Mouse (Mus musculus): Measurements from ENCODE around the gene Mgl2. TPM values are rescaled to one million over a fixed set of nuclear protein-coding genes. Genes with fewer than 3 reads are reported as not detected.

Gene Mgl2
- polyA plus RNA-seq (2016; fragmentation: Nextera tagmentation; extraction: Ambion mirVana), result 0.48 TPM in 1 of 2 replicates, not detected in the other

DNA sequence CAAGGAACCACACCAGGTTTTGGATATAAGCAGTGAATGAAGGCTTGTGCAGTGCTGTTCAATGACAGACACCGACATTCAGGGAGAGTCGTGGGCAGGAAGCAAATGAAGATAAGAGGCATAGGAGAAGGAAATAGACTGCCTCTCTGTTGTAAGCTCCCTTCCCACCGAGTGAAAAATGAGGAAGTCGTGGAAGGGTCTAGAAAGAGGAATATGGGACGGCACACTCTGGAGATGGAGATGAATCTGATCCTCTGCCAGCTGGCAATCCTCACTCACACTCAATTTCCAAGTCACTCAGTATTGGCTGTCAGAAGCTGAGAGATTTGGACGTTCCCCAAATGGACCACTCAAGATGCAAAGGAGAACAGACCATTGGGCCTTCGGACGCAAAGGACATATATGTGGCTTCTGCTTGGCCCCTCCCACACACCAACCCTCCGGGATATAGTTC is at the start of gene Mgl2:
Mgl2 (plus strand) TSS at position 404 of the 454 bp plus-strand sequence.
- H3K27ac ChIP-seq, result no peak within 1 kb of the TSS
- no peak for ATAC-seq (ENCODE audit: low FRiP score, low read depth)
- no peak within 1 kb of the TSS for H3K9ac ChIP-seq
- no peak within 1 kb of the TSS for H3K4me2 ChIP-seq (replicated peaks)
- H3K36me3 ChIP-seq, result no peaks in the 10 kb centered on the region
- H3K9me3 ChIP-seq, result no peaks in the 10 kb centered on the region
- no peak within 1 kb of the TSS for H3K4me3 ChIP-seq
- no peaks in the 10 kb centered on the region for H3K4me1 ChIP-seq
- H3K27me3 ChIP-seq (replicated peaks), result no peaks in the 10 kb centered on the region
- WGBS, result 90% methylated on average over 9 of the region's 9 CpGs

DNA sequence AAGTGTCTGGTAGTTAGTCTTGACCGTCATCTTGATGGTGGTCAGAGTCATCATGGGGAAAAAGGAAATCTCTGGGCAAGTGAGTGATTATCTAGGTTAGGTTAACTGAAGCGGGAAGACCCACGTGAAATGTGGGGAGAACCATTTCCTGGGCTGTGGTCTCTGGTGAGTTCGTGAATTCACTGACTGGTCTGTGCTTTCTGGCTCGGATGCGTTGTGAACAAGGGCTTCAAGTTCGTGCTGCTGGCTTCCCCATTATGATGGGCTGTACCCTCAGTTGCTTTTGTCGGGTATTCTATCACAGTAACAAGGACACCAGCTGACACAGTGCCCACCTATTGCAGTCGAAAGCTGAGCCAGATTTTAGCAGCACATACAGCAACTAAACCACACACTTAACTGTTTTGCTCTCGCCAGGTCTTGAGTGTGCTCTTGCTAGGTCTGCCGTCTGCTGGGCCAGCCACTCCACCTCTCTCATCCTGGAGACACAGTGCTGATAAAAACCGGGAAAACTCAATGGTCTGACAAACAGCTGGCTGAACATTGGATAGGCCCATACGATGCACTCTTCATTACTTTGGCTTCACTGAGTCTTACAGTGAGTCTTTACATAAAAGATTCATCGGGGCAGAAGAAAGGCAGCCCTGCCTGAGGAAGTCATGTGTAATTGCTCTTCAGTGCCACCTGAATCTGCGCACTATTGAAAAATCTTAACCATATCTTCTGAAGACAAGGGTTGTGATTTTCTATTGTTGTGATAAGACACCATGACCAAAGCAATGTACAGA is 49.1 kb upstream of the Mgl2 start:
- H3K4me1 ChIP-seq, result no peaks in the 10 kb centered on the region
- WGBS, result 85% methylated on average over 15 of the region's 15 CpGs
- H3K27me3 ChIP-seq (replicated peaks), result no peaks in the 10 kb centered on the region
- no peak for ATAC-seq (ENCODE audit: low FRiP score, low read depth)
- no peak overlapping the region for H3K9ac ChIP-seq
- H3K27ac ChIP-seq, result no peak overlapping the region
- H3K4me2 ChIP-seq (replicated peaks), result no peak overlapping the region
- no peaks in the 10 kb centered on the region for H3K36me3 ChIP-seq
- no peak overlapping the region for H3K4me3 ChIP-seq
- H3K9me3 ChIP-seq, result no peaks in the 10 kb centered on the region

GRCm38 (mm10) chr11:70084563-70084962 is 45.6 kb upstream of the Mgl2 start:
- WGBS, result 90% methylated on average over 8 of the region's 8 CpGs
- no peaks in the 10 kb centered on the region for H3K27me3 ChIP-seq (replicated peaks)
- ATAC-seq (ENCODE audit: low FRiP score, low read depth), result no peak
- no peaks in the 10 kb centered on the region for H3K4me1 ChIP-seq
- no peak overlapping the region for H3K4me3 ChIP-seq
- H3K9me3 ChIP-seq, result 0 out of 2 replicates have a peak, but pooled peaks cover 4% of the 10 kb centered on the region
- H3K9ac ChIP-seq, result no peak overlapping the region
- H3K27ac ChIP-seq, result no peak overlapping the region
- no peaks in the 10 kb centered on the region for H3K36me3 ChIP-seq
- H3K4me2 ChIP-seq (replicated peaks), result no peak overlapping the region

GRCm38 (mm10) chr11:70091986-70092783 is 37.9 kb upstream of the Mgl2 start, which contains the start of gene Asgr2:
Gene Asgr2 (plus strand): TSS chr11:70092644.
- H3K36me3 ChIP-seq, result no peaks in the 10 kb centered on the region
- H3K9ac ChIP-seq, result no peak within 1 kb of the TSS
- no peaks in the 10 kb centered on the region for H3K27me3 ChIP-seq (replicated peaks)
- no peaks in the 10 kb centered on the region for H3K4me1 ChIP-seq
- no peak within 1 kb of the TSS for H3K4me2 ChIP-seq (replicated peaks)
- H3K27ac ChIP-seq, result no peak within 1 kb of the TSS
- H3K4me3 ChIP-seq, result no peak within 1 kb of the TSS
- no peak for ATAC-seq (ENCODE audit: low FRiP score, low read depth)
- no peaks in the 10 kb centered on the region for H3K9me3 ChIP-seq
- WGBS, result 77% methylated on average over 12 of the region's 12 CpGs

GRCm38 (mm10) chr11:70097396-70097795 is 32.7 kb upstream of the Mgl2 start:
- Histone ChIP-seq H3K9ac (no peak overlapping the region), H3K27me3 (replicated peaks) (no peaks in the 10 kb centered on the region), H3K4me2 (replicated peaks) (no peak overlapping the region), H3K9me3 (no peaks in the 10 kb centered on the region), H3K27ac (no peak overlapping the region), H3K4me3 (no peak overlapping the region), H3K4me1 (0 out of 2 replicates have a peak, but pooled peaks cover 3% of the 10 kb centered on the region), H3K36me3 (no peaks in the 10 kb centered on the region)
- WGBS, result 64% methylated on average over 11 of the region's 11 CpGs
- no peak for ATAC-seq (ENCODE audit: low FRiP score, low read depth)

GRCm38 (mm10) chr11:70099102-70099501 is 31.0 kb upstream of the Mgl2 start:
- H3K9me3 ChIP-seq, result no peaks in the 10 kb centered on the region
- ATAC-seq (ENCODE audit: low FRiP score, low read depth), result no peak
- no peak overlapping the region for H3K9ac ChIP-seq
- 0 out of 2 replicates have a peak, but pooled peaks cover 3% of the 10 kb centered on the region for H3K4me1 ChIP-seq
- WGBS, result 89% methylated on average over 2 of the region's 2 CpGs
- no peaks in the 10 kb centered on the region for H3K27me3 ChIP-seq (replicated peaks)
- H3K27ac ChIP-seq, result no peak overlapping the region
- H3K36me3 ChIP-seq, result no peaks in the 10 kb centered on the region
- no peak overlapping the region for H3K4me2 ChIP-seq (replicated peaks)
- no peak overlapping the region for H3K4me3 ChIP-seq

GRCm38 (mm10) chr11:70099809-70100208 is 30.3 kb upstream of the Mgl2 start:
- WGBS, result 87% methylated on average over 2 of the region's 2 CpGs
- H3K4me1 ChIP-seq, result 0 out of 2 replicates have a peak, but pooled peaks cover 3% of the 10 kb centered on the region

DNA sequence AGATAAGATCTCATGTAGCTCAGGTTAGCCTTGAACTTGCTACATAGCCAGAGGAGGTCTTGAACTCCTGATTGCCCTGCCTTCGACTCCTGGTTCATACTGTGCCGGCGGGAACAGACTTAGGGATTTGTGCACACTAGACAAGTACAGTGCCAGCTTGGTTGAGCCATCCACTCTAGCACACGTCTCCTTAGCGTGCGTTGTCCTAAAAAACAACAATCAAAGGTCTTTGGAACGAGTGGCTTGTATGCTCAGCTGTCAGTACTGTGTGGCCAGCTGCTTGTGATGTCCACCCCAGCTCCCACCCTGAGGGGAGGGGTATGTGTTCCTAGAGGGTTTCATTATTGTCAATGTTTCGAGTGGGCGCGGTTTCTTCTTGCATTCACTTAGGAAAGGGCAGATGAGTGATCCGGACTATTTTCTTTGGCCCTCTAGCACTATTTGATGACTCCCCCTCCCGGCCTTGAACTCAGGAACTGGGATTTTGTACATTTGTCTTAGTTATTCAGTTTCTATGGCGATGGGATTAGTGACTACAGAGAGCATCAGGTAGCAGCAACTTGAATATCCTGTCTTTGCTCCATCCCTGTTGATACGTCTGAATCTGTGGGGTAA is 26.3 kb upstream of the Mgl2 start:
- H3K36me3 ChIP-seq, result no peaks in the 10 kb centered on the region
- WGBS, result 85% methylated on average over 14 of the region's 14 CpGs
- no peak overlapping the region for H3K4me2 ChIP-seq (replicated peaks)

More at GRCm38 (mm10) chr11:70099809-70100208, 30.3 kb upstream of the Mgl2 start:
- no peaks in the 10 kb centered on the region for H3K9me3 ChIP-seq
- no peak overlapping the region for H3K4me3 ChIP-seq
- no peaks in the 10 kb centered on the region for H3K36me3 ChIP-seq
- no peak for ATAC-seq (ENCODE audit: low FRiP score, low read depth)
- no peaks in the 10 kb centered on the region for H3K27me3 ChIP-seq (replicated peaks)
- no peak overlapping the region for H3K27ac ChIP-seq
- H3K9ac ChIP-seq, result no peak overlapping the region
- no peak overlapping the region for H3K4me2 ChIP-seq (replicated peaks)

DNA sequence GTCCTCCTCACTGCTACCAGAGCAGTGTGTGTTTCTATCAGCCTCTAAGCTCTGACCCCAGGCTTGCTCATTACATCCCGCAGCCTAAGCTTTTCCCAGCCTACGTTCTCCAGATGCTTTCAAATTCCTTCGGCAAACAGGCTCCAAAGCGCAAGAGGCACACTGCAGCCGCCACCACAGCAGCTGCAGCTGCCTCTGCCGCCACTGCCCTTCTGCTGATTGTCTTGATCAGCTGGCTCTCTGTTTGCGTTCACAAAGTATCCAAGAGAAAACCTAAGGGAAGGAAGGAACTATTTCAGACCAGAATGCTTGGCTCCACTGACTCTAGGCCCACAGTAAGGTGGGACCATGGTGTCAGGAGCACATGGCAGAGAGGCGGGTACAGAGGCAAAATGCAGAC is 23.0 kb upstream of the Mgl2 start:
- 75% methylated on average over 8 of the region's 8 CpGs for WGBS
- no peak for ATAC-seq (ENCODE audit: low FRiP score, low read depth)
- no peaks in the 10 kb centered on the region for H3K4me1 ChIP-seq

More for the DNA sequence above, 26.3 kb upstream of the Mgl2 start:
- no peak for ATAC-seq (ENCODE audit: low FRiP score, low read depth)
- Histone ChIP-seq H3K27me3 (replicated peaks) (no peaks in the 10 kb centered on the region), H3K4me1 (no peaks in the 10 kb centered on the region), H3K4me3 (no peak overlapping the region), H3K9me3 (no peaks in the 10 kb centered on the region), H3K9ac (no peak overlapping the region), H3K27ac (no peak overlapping the region)

DNA sequence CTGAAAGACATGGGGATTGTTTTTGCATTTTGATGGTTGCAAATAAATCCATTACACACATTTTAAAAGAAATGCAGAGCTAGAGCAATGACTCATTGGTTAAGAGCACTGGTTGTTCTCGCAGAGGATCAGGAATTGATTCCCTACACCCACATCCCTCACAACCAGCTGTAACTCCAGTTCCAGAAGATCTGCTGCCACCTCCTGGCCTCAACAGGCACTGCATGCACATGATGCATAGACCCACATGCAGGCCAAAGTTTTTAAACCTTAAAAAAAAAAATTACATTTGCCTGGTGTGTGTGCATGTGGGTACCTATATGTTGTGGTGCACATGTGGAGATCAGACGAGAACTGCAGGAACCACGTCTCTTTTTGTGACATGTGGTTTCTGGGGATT is 20.0 kb upstream of the Mgl2 start:
- Histone ChIP-seq H3K4me1 (no peaks in the 10 kb centered on the region), H3K27ac (no peak overlapping the region), H3K9ac (no peak overlapping the region), H3K4me2 (replicated peaks) (no peak overlapping the region), H3K9me3 (no peaks in the 10 kb centered on the region), H3K27me3 (replicated peaks) (no peaks in the 10 kb centered on the region), H3K36me3 (no peaks in the 10 kb centered on the region), H3K4me3 (no peak overlapping the region)
- WGBS, result 75% methylated on average over 3 of the region's 3 CpGs
- no peak for ATAC-seq (ENCODE audit: low FRiP score, low read depth)

More for the DNA sequence above, 23.0 kb upstream of the Mgl2 start:
- H3K9me3 ChIP-seq, result no peaks in the 10 kb centered on the region
- no peaks in the 10 kb centered on the region for H3K36me3 ChIP-seq
- H3K4me3 ChIP-seq, result no peak overlapping the region
- no peaks in the 10 kb centered on the region for H3K27me3 ChIP-seq (replicated peaks)
- H3K9ac ChIP-seq, result no peak overlapping the region
- no peak overlapping the region for H3K4me2 ChIP-seq (replicated peaks)
- no peak overlapping the region for H3K27ac ChIP-seq

- peaks cover 3% of the 10 kb centered on the region; the same call in 1 of the 2 replicates for H3K9me3 ChIP-seq
- no peak overlapping the region for H3K27ac ChIP-seq
- no peak overlapping the region for H3K4me2 ChIP-seq (replicated peaks)
- no peaks in the 10 kb centered on the region for H3K36me3 ChIP-seq
- H3K4me1 ChIP-seq, result no peaks in the 10 kb centered on the region
- H3K9ac ChIP-seq, result no peak overlapping the region
- H3K4me3 ChIP-seq, result no peak overlapping the region
- no peak for ATAC-seq (ENCODE audit: low FRiP score, low read depth)
- WGBS, result 70% methylated on average over 4 of the region's 4 CpGs
- no peaks in the 10 kb centered on the region for H3K27me3 ChIP-seq (replicated peaks)
Measured at GRCm38 (mm10) chr11:70114562-70114961, 15.6 kb upstream of the Mgl2 start.

DNA sequence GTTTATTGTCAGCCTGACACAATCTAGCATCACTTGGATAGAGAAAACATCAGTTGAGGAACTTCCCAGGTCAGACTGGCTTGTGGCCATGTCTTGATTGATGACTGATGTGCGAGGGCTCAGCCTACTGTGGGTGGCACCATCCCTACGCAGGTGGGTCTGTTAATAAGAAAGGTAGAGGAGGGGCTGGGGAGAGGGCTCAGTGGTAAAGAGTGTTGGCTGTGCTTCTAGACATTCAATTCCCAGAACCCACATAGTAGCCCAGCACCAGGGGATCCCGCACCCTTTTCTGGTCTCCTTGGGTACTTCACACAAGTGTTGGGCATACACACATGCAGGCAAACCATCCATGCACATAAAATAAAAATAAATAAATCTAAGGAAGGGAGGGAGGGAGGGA is 14.2 kb upstream of the Mgl2 start:
- Histone ChIP-seq H3K36me3 (no peaks in the 10 kb centered on the region), H3K4me1 (no peaks in the 10 kb centered on the region), H3K27ac (no peak overlapping the region), H3K9ac (no peak overlapping the region), H3K4me2 (replicated peaks) (no peak overlapping the region), H3K9me3 (peaks cover 14% of the 10 kb centered on the region; the same call in 1 of the 2 replicates), H3K4me3 (no peak overlapping the region), H3K27me3 (replicated peaks) (no peaks in the 10 kb centered on the region)
- 88% methylated on average over 3 of the region's 3 CpGs for WGBS
- ATAC-seq (ENCODE audit: low FRiP score, low read depth), result no peak

Data from neural tube, embryonic 12.5 days (tissue).